29 mouse cellular contexts compared by ENCODE assay signal in the genomic region with DNA sequence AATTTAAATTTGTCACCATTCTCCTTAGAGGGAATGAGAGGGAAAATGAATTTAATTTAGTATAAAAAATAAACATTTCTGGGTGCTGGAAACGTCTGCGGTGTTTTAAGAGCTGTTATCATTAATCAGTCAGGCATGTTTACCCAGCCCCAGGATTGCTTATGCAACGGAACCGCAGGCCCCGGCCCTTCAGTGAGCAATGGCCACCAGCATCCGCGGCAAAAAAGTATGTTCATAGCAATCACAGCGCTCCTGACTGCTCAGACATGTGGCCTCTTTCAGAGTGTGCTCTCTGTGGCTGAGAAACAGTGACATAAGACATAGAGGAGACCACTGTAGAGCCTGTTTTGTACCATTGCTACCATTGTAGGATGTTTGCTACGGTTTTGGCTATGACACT. TPM values are rescaled to one million over a fixed set of nuclear protein-coding genes. Genes with fewer than 3 reads are reported as not detected.
DNase-seq lines count a peak whose midpoint lies in the region; ATAC-seq and TF ChIP-seq lines count a peak whose summit lies in the region.
"Had no signal": no experiment of that assay in that cellular context is flagged by ENCODE, and none has a peak within 500 bp of the region (broad histone marks: within the 10 kb centered on the region; RNA-seq: fewer than 3 reads in every experiment).

No protein-coding gene starts in this region.

- no peaks in the 10 kb centered on the region for H3K27me3 ChIP-seq in lung, embryonic 14.5 days (ENCODE audit: insufficient read depth, low read length)
- H3K27me3 ChIP-seq in intestine, embryonic 16.5 days (replicated peaks; ENCODE audit: control insufficient read depth, insufficient read depth, low read length): peaks cover 7% of the 10 kb centered on the region; the same call in 1 of the 2 replicates

- no peak for TF ChIP-seq CTCF in lung, embryonic 14.5 days (IDR thresholded peaks at IDR 0.05; ENCODE audit: low read depth)
- no peak for TF ChIP-seq CTCF in lung, adult 2 months (IDR thresholded peaks at IDR 0.05; ENCODE audit: insufficient read depth, low read length)

- no peak overlapping the region for H3K4me3 ChIP-seq in lung, embryonic 14.5 days (ENCODE audit: low read depth, low read length)
- H3K4me3 ChIP-seq in lung, adult 2 months (replicated peaks; ENCODE audit: extremely low read depth, low read depth, low read length): no peak overlapping the region
- H3K4me3 ChIP-seq in intestine, embryonic 16.5 days (ENCODE audit: low read length): no peak overlapping the region
- H3K4me3 ChIP-seq: heart, embryonic 15.5 days; kidney, embryonic 15.5 days; limb, embryonic 12.5 days; myocyte; neural tube, embryonic 13.5 days had no signal

- no peaks in the 10 kb centered on the region for H3K9me3 ChIP-seq in lung, embryonic 14.5 days (ENCODE audit: low read depth, low read length)
- no peaks in the 10 kb centered on the region for H3K9me3 ChIP-seq in intestine, embryonic 16.5 days (ENCODE audit: control insufficient read depth, low read length)
- H3K9me3 ChIP-seq: heart, embryonic 15.5 days; kidney, embryonic 15.5 days; limb, embryonic 12.5 days; neural tube, embryonic 13.5 days had no signal

- DNase-seq in lung, embryonic 14.5 days: peak; percentile 84
- DNase-seq in lung, adult 2 months: no peak
- peak; percentile 48 to 75 for DNase-seq in lung, postnatal 4 days
- DNase-seq in adipocyte (ENCODE audit: low spot score): no peak
- DNase-seq in urinary bladder, adult 18-20 months (ENCODE audit: low spot score in 2 of 2): no peak
- no peak for DNase-seq in adrenal gland, adult 18-20 months (ENCODE audit: low spot score in 2 of 2)
- DNase-seq: adrenal gland, postnatal 14 days; cerebellum, adult 9-10 months; gastrocnemius, postnatal 36 days; heart, postnatal 4 days; liver, postnatal 0 days; retina, postnatal 1 day; right cerebral cortex, postnatal 25 days; thymus, adult 2 months had no signal

- WGBS in lung, embryonic 14.5 days: 19% methylated on average over 9 of the region's 9 CpGs
- 25% methylated on average over 9 of the region's 9 CpGs for WGBS in lung, adult 2 months
- 33% methylated on average over 9 of the region's 9 CpGs for WGBS in intestine, embryonic 16.5 days

- H3K36me3 ChIP-seq in lung, embryonic 14.5 days (ENCODE audit: insufficient read depth): no peaks in the 10 kb centered on the region
- H3K36me3 ChIP-seq in intestine, embryonic 16.5 days (ENCODE audit: control insufficient read depth, insufficient read depth, low read length): no peaks in the 10 kb centered on the region
- H3K36me3 ChIP-seq: heart, embryonic 15.5 days; kidney, embryonic 15.5 days; limb, embryonic 12.5 days; neural tube, embryonic 13.5 days had no signal

- TF ChIP-seq POLR2A in lung, adult 2 months (IDR thresholded peaks at IDR 0.05; ENCODE audit: borderline replicate concordance, extremely low read depth, low read depth, low read length): no peak

- ATAC-seq in lung, embryonic 14.5 days (ENCODE audit: insufficient read depth): peak; percentile 73
- peak; percentile 82 for ATAC-seq in intestine, embryonic 16.5 days
- ATAC-seq: inflammation-experienced regulatory T-cells, adult 6 months; liver, postnatal 0 days; midbrain, embryonic 16.5 days had no signal

- H3K4me2 ChIP-seq in lung, embryonic 14.5 days: no peak overlapping the region
- no peak overlapping the region for H3K4me2 ChIP-seq in intestine, embryonic 16.5 days (ENCODE audit: low read depth, low read length)
- H3K4me2 ChIP-seq: heart, embryonic 15.5 days; hindbrain, embryonic 14.5 days; kidney, embryonic 15.5 days; limb, embryonic 12.5 days; liver, embryonic 11.5 days; neural tube, embryonic 13.5 days had no signal

- peak overlapping the region; percentile 52; the same call in 1 of the 2 replicates for H3K27ac ChIP-seq in lung, embryonic 14.5 days (ENCODE audit: low read depth)
- 0 out of 2 replicates have a peak overlapping the region, but pooled peaks have one; percentile 26 for H3K27ac ChIP-seq in intestine, embryonic 16.5 days (ENCODE audit: low read length)
- H3K27ac ChIP-seq: heart, embryonic 15.5 days; hindbrain, embryonic 14.5 days; kidney, embryonic 15.5 days; limb, embryonic 12.5 days; neural tube, embryonic 13.5 days had no signal

- H3K9ac ChIP-seq in lung, embryonic 14.5 days: no peak overlapping the region
- H3K9ac ChIP-seq in intestine, embryonic 16.5 days (ENCODE audit: low read depth, low read length): no peak overlapping the region
- H3K9ac ChIP-seq: heart, embryonic 15.5 days; hindbrain, embryonic 14.5 days; kidney, embryonic 15.5 days; limb, embryonic 12.5 days; liver, postnatal 0 days; neural tube, embryonic 13.5 days had no signal

- H3K4me1 ChIP-seq in lung, embryonic 14.5 days (ENCODE audit: insufficient read depth): peaks cover 9% of the 10 kb centered on the region
- H3K4me1 ChIP-seq in lung, adult 2 months (ENCODE audit: control insufficient read depth, insufficient read depth, low read length): no peaks in the 10 kb centered on the region
- 0 out of 2 replicates have a peak, but pooled peaks cover 6% of the 10 kb centered on the region for H3K4me1 ChIP-seq in intestine, embryonic 16.5 days (ENCODE audit: control insufficient read depth, insufficient read depth, low read length)
- H3K4me1 ChIP-seq: heart, embryonic 15.5 days had no signal

RNA-seq across cellular contexts. Expression of gene Gm5447, which starts 16.2 kb away (rescaled TPM):
- polyA plus RNA-seq in lung, embryonic 14.5 days (2014; fragmentation: Nextera tagmentation; extraction: Ambion mirVana): 0.14 TPM in 1 of 2 replicates, not detected in the other
- not detected in 2 replicates for polyA plus RNA-seq in lung, adult 2 months (2012; rRNA removed)
- polyA plus RNA-seq in intestine, embryonic 16.5 days (2015; fragmentation: Nextera tagmentation; extraction: Ambion mirVana): 0.20 TPM in 1 of 2 replicates, not detected in the other
- not detected for total RNA-seq in adrenal gland, adult 18-20 months (2021)
- total RNA-seq: adrenal gland, postnatal 14 days; gastrocnemius, adult 18-20 months; gastrocnemius, postnatal 36 days; heart, postnatal 4 days; megakaryocyte-erythroid progenitor cell, adult 5-6 weeks; MEL had no signal
- polyA plus RNA-seq: forebrain, embryonic 11.5 days; hindbrain, embryonic 14.5 days; inflammation-experienced regulatory T-cells, adult 6 months; kidney, embryonic 15.5 days; liver, embryonic 11.5 days; liver, postnatal 0 days; midbrain, embryonic 16.5 days; myocyte; neural tube, embryonic 13.5 days; spleen, adult 2 months; thymus, adult 2 months had no signal

RNA-seq across cellular contexts. Expression of gene Exoc2, which starts 16.3 kb away (rescaled TPM):
- 43.6 and 47.0 TPM in 2 replicates for polyA plus RNA-seq in lung, embryonic 14.5 days (2014; fragmentation: Nextera tagmentation; extraction: Ambion mirVana)
- polyA plus RNA-seq in lung, adult 2 months (2012; rRNA removed): 9.8 and 12.4 TPM in 2 replicates
- polyA plus RNA-seq in intestine, embryonic 16.5 days (2015; fragmentation: Nextera tagmentation; extraction: Ambion mirVana): 21.4 and 22.1 TPM in 2 replicates
- total RNA-seq in adrenal gland, adult 18-20 months (2021): 10 to 100 TPM; 24.3 to 29.0 TPM

RNA-seq across cellular contexts. Expression of gene Hus1b, which starts 42.7 kb away (rescaled TPM):
- 0.20 TPM in 1 of 2 replicates, not detected in the other for polyA plus RNA-seq in lung, embryonic 14.5 days (2014; fragmentation: Nextera tagmentation; extraction: Ambion mirVana)
- polyA plus RNA-seq in lung, adult 2 months (2012; rRNA removed): 0.09 and 0.22 TPM in 2 replicates
- polyA plus RNA-seq in intestine, embryonic 16.5 days (2015; fragmentation: Nextera tagmentation; extraction: Ambion mirVana): 0.11 TPM in 1 of 2 replicates, not detected in the other
- under 1 TPM; 0.26 to 0.27 TPM for total RNA-seq in adrenal gland, adult 18-20 months (2021)
- total RNA-seq: gastrocnemius, adult 18-20 months had no signal
- polyA plus RNA-seq: forebrain, embryonic 11.5 days; heart, embryonic 15.5 days; hindbrain, embryonic 14.5 days; kidney, embryonic 15.5 days; limb, embryonic 12.5 days; liver, embryonic 11.5 days; liver, postnatal 0 days; midbrain, embryonic 16.5 days; myocyte; neural tube, embryonic 13.5 days had no signal

Comparison
In these comparisons a context has a peak if more than half of its experiments do, and no peak if none do; other contexts are left out.
1. DNase-seq: peak in lung, embryonic 14.5 days (single experiment) and lung, postnatal 4 days (2 of 2); none in lung, adult 2 months (single experiment), adipocyte (single experiment), urinary bladder, adult 18-20 months (0 of 2) and adrenal gland, adult 18-20 months (0 of 2).